17 mouse cellular contexts compared by ENCODE assay signal in genomic region chr11:49927670-49928069, GRCm38 (mm10). TPM values are rescaled to one million over a fixed set of nuclear protein-coding genes. Genes with fewer than 3 reads are reported as not detected.
DNase-seq lines count a peak whose midpoint lies in the region; ATAC-seq and TF ChIP-seq lines count a peak whose summit lies in the region.
"Had no signal": no experiment of that assay in that cellular context is flagged by ENCODE, and none has a peak within 500 bp of the region (broad histone marks: within the 10 kb centered on the region; RNA-seq: fewer than 3 reads in every experiment).

No protein-coding gene starts in this region.

- intact Hi-C loops in left cerebral cortex, adult 2 months (cut with DNase I): no loop called here

- peaks cover 8% of the 10 kb centered on the region; the same call in 1 of the 2 replicates for H3K4me1 ChIP-seq in embryonic facial prominence, embryonic 14.5 days (ENCODE audit: control insufficient read depth, insufficient read depth, low read length)
- H3K4me1 ChIP-seq in hindbrain, embryonic 11.5 days (replicated peaks; ENCODE audit: control insufficient read depth, insufficient read depth, low read length): peaks cover 4% of the 10 kb centered on the region
- H3K4me1 ChIP-seq in midbrain, postnatal 0 days (ENCODE audit: insufficient read depth, low read length): peaks cover 6% of the 10 kb centered on the region; the same call in 1 of the 2 replicates

- no peak overlapping the region for H3K4me3 ChIP-seq in left cerebral cortex, adult 2 months
- H3K4me3 ChIP-seq in embryonic facial prominence, embryonic 14.5 days (ENCODE audit: low read depth, low read length): no peak overlapping the region
- H3K4me3 ChIP-seq in hindbrain, embryonic 11.5 days (ENCODE audit: low read depth, low read length): no peak overlapping the region
- H3K4me3 ChIP-seq in midbrain, postnatal 0 days (ENCODE audit: low read depth, low read length): no peak overlapping the region
- H3K4me3 ChIP-seq: gastrocnemius, adult 2 months; limb, embryonic 15.5 days; lung, embryonic 15.5 days; megakaryocyte, embryonic 14.5 days had no signal

- no peak overlapping the region for H3K9ac ChIP-seq in embryonic facial prominence, embryonic 14.5 days (ENCODE audit: low read depth, low read length)
- H3K9ac ChIP-seq in hindbrain, embryonic 11.5 days (ENCODE audit: low read depth, low read length): no peak overlapping the region
- H3K9ac ChIP-seq in midbrain, postnatal 0 days (replicated peaks; ENCODE audit: low read length, poor library complexity, severe bottlenecking): no peak overlapping the region
- H3K9ac ChIP-seq: limb, embryonic 15.5 days; lung, embryonic 15.5 days had no signal

- DNase-seq in left cerebral cortex, adult 2 months (ENCODE audit: extremely low spot score in 1 of 2, low spot score in 2 of 2): no peak
- no peak for DNase-seq in left cerebral cortex, adult 18-20 months (ENCODE audit: low spot score in 2 of 2)
- no peak for DNase-seq in embryonic facial prominence, embryonic 14.5 days (ENCODE audit: low spot score)
- DNase-seq in hindbrain, embryonic 11.5 days (ENCODE audit: low spot score): no peak
- peak; percentile 8 for DNase-seq in midbrain, postnatal 0 days (ENCODE audit: low spot score)
- DNase-seq in right cerebral cortex, postnatal 4 days: no peak
- no peak for DNase-seq in gastrocnemius, adult 18-20 months (ENCODE audit: low spot score)
- no peak for DNase-seq in yolk sac, embryonic 10.5 days (ENCODE audit: low spot score)
- DNase-seq: cerebellum, adult 11 months; gastrocnemius, adult 2 months; kidney, adult 18-20 months had no signal

- H3K36me3 ChIP-seq in embryonic facial prominence, embryonic 14.5 days (ENCODE audit: control insufficient read depth, insufficient read depth, low read length): no peaks in the 10 kb centered on the region
- H3K36me3 ChIP-seq in hindbrain, embryonic 11.5 days (ENCODE audit: control insufficient read depth, insufficient read depth, low read length): no peaks in the 10 kb centered on the region
- H3K36me3 ChIP-seq in midbrain, postnatal 0 days (ENCODE audit: insufficient read depth, low read length): no peaks in the 10 kb centered on the region
- H3K36me3 ChIP-seq: limb, embryonic 15.5 days; lung, embryonic 15.5 days had no signal

- no peaks in the 10 kb centered on the region for H3K27me3 ChIP-seq in embryonic facial prominence, embryonic 14.5 days (replicated peaks; ENCODE audit: control insufficient read depth, insufficient read depth, low read length)
- no peaks in the 10 kb centered on the region for H3K27me3 ChIP-seq in hindbrain, embryonic 11.5 days (ENCODE audit: control insufficient read depth, insufficient read depth, low read length)
- H3K27me3 ChIP-seq in midbrain, postnatal 0 days (ENCODE audit: insufficient read depth, low read length): no peaks in the 10 kb centered on the region
- H3K27me3 ChIP-seq: lung, embryonic 15.5 days had no signal

- ATAC-seq in embryonic facial prominence, embryonic 14.5 days (ENCODE audit: low read depth): peak; percentile 35; the same call in 1 of the 2 replicates
- no peak for ATAC-seq in hindbrain, embryonic 11.5 days (ENCODE audit: low FRiP score)
- peak; percentile 21; the same call in 1 of the 2 replicates for ATAC-seq in midbrain, postnatal 0 days (ENCODE audit: low FRiP score)
- ATAC-seq: activated CD4-positive, CD25-positive, alpha-beta regulatory T cell, adult 4 months had no signal

- H3K27ac ChIP-seq in left cerebral cortex, adult 2 months: peak overlapping the region; percentile 63
- H3K27ac ChIP-seq in embryonic facial prominence, embryonic 14.5 days (replicated peaks; ENCODE audit: low read depth, low read length): no peak overlapping the region
- peak overlapping the region; percentile 51; the same call in 1 of the 2 replicates for H3K27ac ChIP-seq in hindbrain, embryonic 11.5 days (ENCODE audit: low read depth, low read length)
- H3K27ac ChIP-seq in midbrain, postnatal 0 days (ENCODE audit: low read depth, low read length): peak overlapping the region; percentile 4; the same call in 1 of the 2 replicates
- H3K27ac ChIP-seq: gastrocnemius, adult 2 months; limb, embryonic 15.5 days; lung, embryonic 15.5 days had no signal

- no peak for TF ChIP-seq CTCF in left cerebral cortex, adult 2 months (IDR thresholded peaks at IDR 0.05)
- TF ChIP-seq CTCF in midbrain, postnatal 0 days (IDR thresholded peaks at IDR 0.05): no peak

- H3K9me3 ChIP-seq in embryonic facial prominence, embryonic 14.5 days (ENCODE audit: control insufficient read depth, low read length): no peaks in the 10 kb centered on the region
- no peaks in the 10 kb centered on the region for H3K9me3 ChIP-seq in hindbrain, embryonic 11.5 days (ENCODE audit: control insufficient read depth, low read length)
- H3K9me3 ChIP-seq in midbrain, postnatal 0 days (ENCODE audit: low read length): no peaks in the 10 kb centered on the region
- H3K9me3 ChIP-seq: limb, embryonic 15.5 days; lung, embryonic 15.5 days; megakaryocyte, embryonic 14.5 days had no signal

- WGBS in embryonic facial prominence, embryonic 14.5 days: 50% methylated on average over 6 of the region's 6 CpGs
- 71% methylated on average over 6 of the region's 6 CpGs for WGBS in hindbrain, embryonic 11.5 days
- 61% methylated on average over 6 of the region's 6 CpGs for WGBS in midbrain, postnatal 0 days

- no peak overlapping the region; the same call in 1 of the 2 replicates for H3K4me2 ChIP-seq in embryonic facial prominence, embryonic 14.5 days (ENCODE audit: low read depth, low read length)
- H3K4me2 ChIP-seq in hindbrain, embryonic 11.5 days (replicated peaks; ENCODE audit: low read depth, low read length): no peak overlapping the region
- no peak overlapping the region for H3K4me2 ChIP-seq in midbrain, postnatal 0 days (ENCODE audit: low read depth, low read length, poor library complexity, severe bottlenecking)
- H3K4me2 ChIP-seq: heart, embryonic 11.5 days; lung, embryonic 15.5 days had no signal

RNA-seq across cellular contexts. Expression of gene Rasgef1c, which starts 26.0 kb away (rescaled TPM):
- 10 to 100 TPM; 35.3 to 39.5 TPM for total RNA-seq in left cerebral cortex, adult 2 months (2021)
- total RNA-seq in left cerebral cortex, adult 18-20 months (2021): 10 to 100 TPM; 33.1 to 40.5 TPM
- 1.1 and 1.4 TPM in 2 replicates for polyA plus RNA-seq in embryonic facial prominence, embryonic 14.5 days (2014; fragmentation: Nextera tagmentation; extraction: Ambion mirVana)
- 4.5 and 4.6 TPM in 2 replicates for polyA plus RNA-seq in hindbrain, embryonic 11.5 days (2014; fragmentation: Nextera tagmentation; extraction: Ambion mirVana)
- total RNA-seq in midbrain, postnatal 0 days (2014; rRNA removed): 44.8 and 45.7 TPM in 2 replicates
- polyA plus RNA-seq in midbrain, postnatal 0 days (2015; fragmentation: Nextera tagmentation; extraction: Ambion mirVana): 42.6 and 43.3 TPM in 2 replicates
- under 1 TPM; 0.14 to 0.33 TPM for total RNA-seq in gastrocnemius, adult 18-20 months (2021)
- total RNA-seq: heart, postnatal 4 days had no signal

Comparison
In these comparisons a context has a peak if more than half of its experiments do, and no peak if none do; other contexts are left out.
1. RNA of gene Rasgef1c, which starts 26.0 kb away (total RNA-seq): 44.8 to 45.7 TPM in midbrain, postnatal 0 days, 33.1 to 40.5 TPM in left cerebral cortex, adult 18-20 months and 35.3 to 39.5 TPM in left cerebral cortex, adult 2 months; 0.14 to 0.33 TPM in gastrocnemius, adult 18-20 months; every median in the first group is over 10 times any median in the second.